Mouse (Mus musculus): Measurements from ENCODE around the gene Hells. TPM values are rescaled to one million over a fixed set of nuclear protein-coding genes. Genes with fewer than 3 reads are reported as not detected.

Gene Hells
- total and polyA plus RNA-seq, 2 experiments from 2014 or later = 3.7 to 4.8 TPM

DNA sequence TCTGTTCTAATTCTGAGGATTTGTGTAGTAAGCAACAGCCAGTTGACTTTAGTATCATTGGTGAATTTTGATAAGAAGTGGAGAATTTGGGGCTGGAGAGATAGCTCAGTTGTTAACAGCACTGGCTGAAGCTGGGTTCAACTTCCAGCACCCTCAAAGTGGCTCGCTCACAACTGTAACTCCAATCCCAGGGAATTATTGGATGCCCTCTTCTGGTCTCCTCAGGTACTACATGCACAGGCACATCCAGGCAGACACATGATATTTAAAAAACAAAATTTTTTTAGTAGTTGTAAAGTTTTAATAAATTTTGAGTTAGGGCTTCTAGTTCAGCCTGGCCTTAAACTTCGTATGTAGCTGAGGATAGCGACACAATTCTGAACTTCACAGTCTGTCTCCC, 15.0 kb upstream of the Hells start:
- no peak for ATAC-seq (ENCODE audit: low FRiP score)
- Histone ChIP-seq H3K9me3 (ENCODE audit: low read length) (no peaks in the 10 kb centered on the region), H3K36me3 (ENCODE audit: insufficient read depth, low read length) (peaks cover 25% of the 10 kb centered on the region), H3K4me3 (ENCODE audit: low read depth, low read length) (no peak overlapping the region), H3K27ac (ENCODE audit: low read depth, low read length) (no peak overlapping the region), H3K27me3 (ENCODE audit: insufficient read depth, low read length) (no peaks in the 10 kb centered on the region), H3K9ac (replicated peaks; ENCODE audit: low read length, poor library complexity, severe bottlenecking) (no peak overlapping the region), H3K4me1 (ENCODE audit: insufficient read depth, low read length) (no peaks in the 10 kb centered on the region), H3K4me2 (ENCODE audit: low read depth, low read length, poor library complexity, severe bottlenecking) (no peak overlapping the region)
- DNase-seq (ENCODE audit: low spot score) = peak; percentile 26
- TF ChIP-seq CTCF (IDR thresholded peaks at IDR 0.05) = peak; percentile 83
- 60% methylated on average over 3 of the region's 3 CpGs for WGBS

DNA sequence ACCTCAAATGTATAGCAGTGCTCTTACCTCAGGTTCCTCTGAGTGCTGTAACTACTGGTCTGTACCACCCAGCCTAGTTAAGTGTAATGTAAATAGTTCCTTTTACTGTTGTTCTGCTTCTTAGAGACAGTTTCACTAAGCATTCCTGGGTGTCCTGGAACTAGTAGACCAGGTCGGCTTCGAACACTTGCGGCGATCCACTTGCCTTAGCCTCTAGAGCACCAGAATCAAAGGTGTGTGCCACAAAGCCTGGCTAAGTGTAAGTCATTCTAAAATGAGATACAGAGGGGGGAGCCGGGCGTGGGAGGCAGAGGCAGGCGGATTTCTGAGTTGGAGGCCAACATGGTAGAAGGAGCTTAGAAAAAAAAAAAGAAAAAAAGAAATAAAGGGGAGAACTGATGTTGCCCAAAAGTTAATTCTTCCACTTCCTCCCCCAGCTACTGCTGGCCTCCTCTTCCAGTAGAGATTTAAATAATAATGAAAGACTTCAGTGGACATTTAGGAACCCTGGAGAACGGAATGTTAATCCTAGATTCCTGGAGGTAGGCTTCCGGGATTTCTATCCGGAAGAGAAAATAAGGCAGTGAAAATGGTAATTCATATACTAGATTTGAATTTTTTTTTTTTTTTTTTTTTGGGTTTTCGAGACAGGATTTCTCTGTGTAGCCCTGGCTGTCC, 2.1 kb upstream of the Hells start:
- Histone ChIP-seq H3K27ac (ENCODE audit: low read depth, low read length) (no peak overlapping the region), H3K4me1 (ENCODE audit: insufficient read depth, low read length) (no peaks in the 10 kb centered on the region), H3K9me3 (ENCODE audit: low read length) (no peaks in the 10 kb centered on the region), H3K4me3 (ENCODE audit: low read depth, low read length) (no peak overlapping the region), H3K9ac (replicated peaks; ENCODE audit: low read length, poor library complexity, severe bottlenecking) (no peak overlapping the region), H3K27me3 (ENCODE audit: insufficient read depth, low read length) (no peaks in the 10 kb centered on the region), H3K4me2 (ENCODE audit: low read depth, low read length, poor library complexity, severe bottlenecking) (no peak overlapping the region), H3K36me3 (ENCODE audit: insufficient read depth, low read length) (no peaks in the 10 kb centered on the region)
- ATAC-seq (ENCODE audit: low FRiP score) = no peak
- DNase-seq (ENCODE audit: low spot score) = no peak
- TF ChIP-seq CTCF (IDR thresholded peaks at IDR 0.05) = no peak
- WGBS = 82% methylated on average over 10 of the region's 11 CpGs

GRCm38 (mm10) chr19:38929471-38930251, 1.1 kb upstream of the Hells start:
- peak overlapping the region; percentile 99 for H3K4me2 ChIP-seq (ENCODE audit: low read depth, low read length, poor library complexity, severe bottlenecking)
- DNase-seq (ENCODE audit: low spot score) = no peak

GRCm38 (mm10) chr19:38930252-38930787, 395 bp upstream of the Hells start:
- DNase-seq (ENCODE audit: low spot score) (peak; percentile 5), ATAC-seq (ENCODE audit: low FRiP score) (0 out of 2 replicates have a peak, but pooled peaks have one; percentile 36)
- 2% methylated on average over 23 of the region's 23 CpGs for WGBS

More at GRCm38 (mm10) chr19:38929471-38930251, 1.1 kb upstream of the Hells start:
- no peaks in the 10 kb centered on the region for H3K36me3 ChIP-seq (ENCODE audit: insufficient read depth, low read length)
- peak overlapping the region; percentile 80; the same call in 1 of the 2 replicates for H3K9ac ChIP-seq (replicated peaks; ENCODE audit: low read length, poor library complexity, severe bottlenecking)
- 69% methylated on average over 13 of the region's 13 CpGs for WGBS
- no peaks in the 10 kb centered on the region for H3K27me3 ChIP-seq (ENCODE audit: insufficient read depth, low read length)
- no peak overlapping the region for H3K27ac ChIP-seq (ENCODE audit: low read depth, low read length)
- H3K4me3 ChIP-seq (ENCODE audit: low read depth, low read length) = peak overlapping the region; percentile 80
- no peak for TF ChIP-seq CTCF (IDR thresholded peaks at IDR 0.05)
- no peaks in the 10 kb centered on the region for H3K4me1 ChIP-seq (ENCODE audit: insufficient read depth, low read length)
- ATAC-seq (ENCODE audit: low FRiP score) = no peak
- H3K9me3 ChIP-seq (ENCODE audit: low read length) = no peaks in the 10 kb centered on the region

DNA sequence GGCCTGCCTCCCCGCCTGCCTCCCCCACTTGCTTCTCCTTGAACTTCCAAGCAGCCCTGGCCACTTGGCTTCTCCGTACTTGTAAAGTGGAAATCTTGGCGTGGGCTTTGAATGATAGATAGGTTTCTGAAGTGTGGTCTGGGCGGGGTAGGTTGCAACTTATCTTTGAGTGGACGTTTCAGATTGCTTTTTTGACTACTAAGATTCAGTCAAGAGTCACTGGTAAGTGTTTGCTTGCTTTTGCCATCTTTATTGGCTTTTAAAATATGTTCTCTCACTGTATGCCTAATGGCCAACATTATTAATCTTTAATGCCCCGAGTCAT, 813 bp downstream of the Hells start:
- H3K36me3 ChIP-seq (ENCODE audit: insufficient read depth, low read length) = no peaks in the 10 kb centered on the region
- no peak for TF ChIP-seq CTCF (IDR thresholded peaks at IDR 0.05)
- peak overlapping the region; percentile 80 for H3K9ac ChIP-seq (replicated peaks; ENCODE audit: low read length, poor library complexity, severe bottlenecking)
- no peak for ATAC-seq (ENCODE audit: low FRiP score)
- no peaks in the 10 kb centered on the region for H3K4me1 ChIP-seq (ENCODE audit: insufficient read depth, low read length)
- DNase-seq (ENCODE audit: low spot score) = no peak
- H3K4me2 ChIP-seq (ENCODE audit: low read depth, low read length, poor library complexity, severe bottlenecking) = peak overlapping the region; percentile 99
- H3K4me3 ChIP-seq (ENCODE audit: low read depth, low read length) = peak overlapping the region; percentile 80
- WGBS = 3% methylated on average over 6 of the region's 6 CpGs
- no peaks in the 10 kb centered on the region for H3K27me3 ChIP-seq (ENCODE audit: insufficient read depth, low read length)
- no peak overlapping the region for H3K27ac ChIP-seq (ENCODE audit: low read depth, low read length)
- no peaks in the 10 kb centered on the region for H3K9me3 ChIP-seq (ENCODE audit: low read length)

More at GRCm38 (mm10) chr19:38930252-38930787, 395 bp upstream of the Hells start:
- Histone ChIP-seq H3K36me3 (ENCODE audit: insufficient read depth, low read length) (no peaks in the 10 kb centered on the region), H3K27me3 (ENCODE audit: insufficient read depth, low read length) (no peaks in the 10 kb centered on the region), H3K4me2 (ENCODE audit: low read depth, low read length, poor library complexity, severe bottlenecking) (peak overlapping the region; percentile 99), H3K27ac (ENCODE audit: low read depth, low read length) (peak overlapping the region; percentile 48; the same call in 1 of the 2 replicates), H3K9ac (replicated peaks; ENCODE audit: low read length, poor library complexity, severe bottlenecking) (peak overlapping the region; percentile 80), H3K9me3 (ENCODE audit: low read length) (no peaks in the 10 kb centered on the region), H3K4me3 (ENCODE audit: low read depth, low read length) (peak overlapping the region; percentile 80), H3K4me1 (ENCODE audit: insufficient read depth, low read length) (no peaks in the 10 kb centered on the region)
- no peak for TF ChIP-seq CTCF (IDR thresholded peaks at IDR 0.05)

Data from midbrain, postnatal 0 days (tissue).